10 mouse cellular contexts compared by ENCODE assay signal in genomic region chr8:83976101-83976630, GRCm38 (mm10). TPM values are rescaled to one million over a fixed set of nuclear protein-coding genes. Genes with fewer than 3 reads are reported as not detected.
A peak's percentile ranks its signal among the peaks of the same experiment; 100 is the strongest.
DNase-seq lines count a peak whose midpoint lies in the region; ATAC-seq and TF ChIP-seq lines count a peak whose summit lies in the region.
"Had no signal": no experiment of that assay in that cellular context is flagged by ENCODE, and none has a peak within 500 bp of the region (broad histone marks: within the 10 kb centered on the region; RNA-seq: fewer than 3 reads in every experiment).

No protein-coding gene starts in this region.

- no peak overlapping the region for H3K9ac ChIP-seq in intestine, postnatal 0 days (ENCODE audit: low read depth, low read length)
- H3K9ac ChIP-seq in intestine, embryonic 15.5 days: no peak overlapping the region
- H3K9ac ChIP-seq in ES-Bruce4 (ENCODE audit: low read depth, poor library complexity, severe bottlenecking): no peak overlapping the region
- H3K9ac ChIP-seq in midbrain, embryonic 11.5 days (ENCODE audit: low read length): no peak overlapping the region

- no peaks in the 10 kb centered on the region for H3K27me3 ChIP-seq in intestine, postnatal 0 days (replicated peaks; ENCODE audit: control insufficient read depth, insufficient read depth, low read length)
- H3K27me3 ChIP-seq in intestine, embryonic 15.5 days (replicated peaks): no peaks in the 10 kb centered on the region
- no peaks in the 10 kb centered on the region for H3K27me3 ChIP-seq in ES-Bruce4 (ENCODE audit: control insufficient read depth, insufficient read depth, low read length, poor library complexity, severe bottlenecking)
- H3K27me3 ChIP-seq in midbrain, embryonic 11.5 days (ENCODE audit: control insufficient read depth, insufficient read depth, low read length): no peaks in the 10 kb centered on the region

- no peaks in the 10 kb centered on the region for H3K9me3 ChIP-seq in intestine, postnatal 0 days (ENCODE audit: control insufficient read depth)
- no peaks in the 10 kb centered on the region for H3K9me3 ChIP-seq in intestine, embryonic 15.5 days
- no peaks in the 10 kb centered on the region for H3K9me3 ChIP-seq in ES-Bruce4 (replicated peaks; ENCODE audit: control insufficient read depth, insufficient read depth, low read length, poor library complexity, severe bottlenecking)
- H3K9me3 ChIP-seq in midbrain, embryonic 11.5 days (ENCODE audit: control insufficient read depth, low read length): no peaks in the 10 kb centered on the region

- no peak overlapping the region for H3K27ac ChIP-seq in intestine, postnatal 0 days (ENCODE audit: low read depth, low read length)
- H3K27ac ChIP-seq in intestine, embryonic 15.5 days: no peak overlapping the region
- H3K27ac ChIP-seq in ES-Bruce4 (ENCODE audit: insufficient read depth, low read length): no peak overlapping the region
- H3K27ac ChIP-seq in midbrain, embryonic 11.5 days (ENCODE audit: low read depth, low read length): no peak overlapping the region

- peaks cover 5% of the 10 kb centered on the region; the same call in 1 of the 2 replicates for H3K4me1 ChIP-seq in intestine, postnatal 0 days (replicated peaks; ENCODE audit: control insufficient read depth, insufficient read depth, low read length)
- peaks cover 38% of the 10 kb centered on the region for H3K4me1 ChIP-seq in intestine, embryonic 15.5 days (replicated peaks)
- H3K4me1 ChIP-seq in ES-Bruce4 (ENCODE audit: control insufficient read depth, insufficient read depth, low read length): no peaks in the 10 kb centered on the region
- H3K4me1 ChIP-seq in midbrain, embryonic 11.5 days (ENCODE audit: control insufficient read depth, insufficient read depth, low read length): peaks cover 20% of the 10 kb centered on the region

- peak; percentile 45 for DNase-seq in A20 (ENCODE audit: low read depth, low spot score)
- peak; percentile 39 for DNase-seq in lung, postnatal 10 days
- DNase-seq in ovary, postnatal 10 days (ENCODE audit: low spot score): no peak
- no peak for DNase-seq in midbrain, embryonic 11.5 days (ENCODE audit: low spot score, missing footprints)
- DNase-seq in left cerebral cortex, adult 11 months (ENCODE audit: low spot score): no peak
- DNase-seq: layer of hippocampus, postnatal 36 days had no signal

- TF ChIP-seq EP300 in ES-Bruce4 (IDR thresholded peaks at IDR 0.05; ENCODE audit: insufficient read depth, low read depth, low read length): no peak

- no peak overlapping the region for H3K4me2 ChIP-seq in intestine, postnatal 0 days (replicated peaks; ENCODE audit: low read depth)
- no peak overlapping the region for H3K4me2 ChIP-seq in intestine, embryonic 15.5 days (replicated peaks)
- no peak overlapping the region for H3K4me2 ChIP-seq in midbrain, embryonic 11.5 days

- WGBS in intestine, postnatal 0 days: 89% methylated on average over 4 of the region's 4 CpGs
- 84% methylated on average over 4 of the region's 4 CpGs for WGBS in intestine, embryonic 15.5 days
- whole genome bisulfite sequencing in midbrain, embryonic 11.5 days: 87% methylated on average over 4 of the region's 4 CpGs

- TF ChIP-seq CTCF in intestine, postnatal 0 days (IDR thresholded peaks at IDR 0.05; ENCODE audit: low read depth): peak; percentile 71
- peak; percentile 36 for TF ChIP-seq CTCF in ES-Bruce4 (IDR thresholded peaks at IDR 0.05; ENCODE audit: low read depth, low read length)

- H3K4me3 ChIP-seq in intestine, postnatal 0 days (ENCODE audit: low read depth, low read length): no peak overlapping the region
- H3K4me3 ChIP-seq in intestine, embryonic 15.5 days (replicated peaks): no peak overlapping the region
- H3K4me3 ChIP-seq in ES-Bruce4 (ENCODE audit: low read depth, low read length): no peak overlapping the region
- no peak overlapping the region for H3K4me3 ChIP-seq in midbrain, embryonic 11.5 days (ENCODE audit: low read depth, low read length)
- H3K4me3 ChIP-seq: erythroblast, embryonic 14.5 days had no signal

- TF ChIP-seq POLR2A in ES-Bruce4 (IDR thresholded peaks at IDR 0.05; ENCODE audit: insufficient read depth, low read length): no peak

- H3K36me3 ChIP-seq in intestine, postnatal 0 days (ENCODE audit: control insufficient read depth, insufficient read depth): peaks cover 6% of the 10 kb centered on the region
- H3K36me3 ChIP-seq in intestine, embryonic 15.5 days: peaks cover 6% of the 10 kb centered on the region
- peaks cover 2% of the 10 kb centered on the region; the same call in 1 of the 2 replicates for H3K36me3 ChIP-seq in ES-Bruce4 (ENCODE audit: control insufficient read depth, insufficient read depth, low read length, poor library complexity, severe bottlenecking)
- H3K36me3 ChIP-seq in midbrain, embryonic 11.5 days (ENCODE audit: control insufficient read depth, insufficient read depth, low read length): peaks cover 4% of the 10 kb centered on the region

- no peak for ATAC-seq in intestine, postnatal 0 days
- no peak for ATAC-seq in intestine, embryonic 15.5 days
- ATAC-seq in midbrain, embryonic 11.5 days (ENCODE audit: low FRiP score): no peak

RNA-seq across cellular contexts. Expression of gene Prkaca, which starts 3.4 kb away (rescaled TPM):
- polyA plus RNA-seq in intestine, postnatal 0 days (2015; fragmentation: Nextera tagmentation; extraction: Ambion mirVana): 70.7 and 72.5 TPM in 2 replicates
- 115 and 121 TPM in 2 replicates for polyA plus RNA-seq in intestine, embryonic 15.5 days (2015; fragmentation: Nextera tagmentation; extraction: Ambion mirVana)
- 51.8 and 54.1 TPM in 2 replicates for polyA plus RNA-seq in ES-Bruce4 (2011; ENCODE audit: insufficient read depth, insufficient read length, low read depth, missing spikeins)
- polyA plus RNA-seq in midbrain, embryonic 11.5 days (2014; fragmentation: Nextera tagmentation; extraction: Ambion mirVana): 139 and 156 TPM in 2 replicates

RNA-seq across cellular contexts. Expression of gene Asf1b, which starts 20.9 kb away (rescaled TPM):
- 13.8 and 16.0 TPM in 2 replicates for polyA plus RNA-seq in intestine, postnatal 0 days (2015; fragmentation: Nextera tagmentation; extraction: Ambion mirVana)
- polyA plus RNA-seq in intestine, embryonic 15.5 days (2015; fragmentation: Nextera tagmentation; extraction: Ambion mirVana): 57.8 and 60.9 TPM in 2 replicates
- 26.3 and 29.3 TPM in 2 replicates for polyA plus RNA-seq in ES-Bruce4 (2011; ENCODE audit: insufficient read depth, insufficient read length, low read depth, missing spikeins)
- polyA plus RNA-seq in midbrain, embryonic 11.5 days (2014; fragmentation: Nextera tagmentation; extraction: Ambion mirVana): 92.5 and 96.5 TPM in 2 replicates

RNA-seq across cellular contexts. Expression of gene Gm10644, which starts 21.2 kb away (rescaled TPM):
- polyA plus RNA-seq in intestine, postnatal 0 days (2015; fragmentation: Nextera tagmentation; extraction: Ambion mirVana): 0.09 and 0.12 TPM in 2 replicates
- polyA plus RNA-seq in intestine, embryonic 15.5 days (2015; fragmentation: Nextera tagmentation; extraction: Ambion mirVana): 0.44 and 0.47 TPM in 2 replicates
- polyA plus RNA-seq in ES-Bruce4 (2011; ENCODE audit: insufficient read depth, insufficient read length, low read depth, missing spikeins): 0.47 and 0.78 TPM in 2 replicates
- polyA plus RNA-seq in midbrain, embryonic 11.5 days (2014; fragmentation: Nextera tagmentation; extraction: Ambion mirVana): 0.61 and 0.81 TPM in 2 replicates
- polyA plus RNA-seq: erythroblast, embryonic 14.5 days had no signal

RNA-seq across cellular contexts. Expression of gene Samd1, which starts 21.3 kb away (rescaled TPM):
- 3.5 and 4.5 TPM in 2 replicates for polyA plus RNA-seq in intestine, postnatal 0 days (2015; fragmentation: Nextera tagmentation; extraction: Ambion mirVana)
- 8.4 and 8.7 TPM in 2 replicates for polyA plus RNA-seq in intestine, embryonic 15.5 days (2015; fragmentation: Nextera tagmentation; extraction: Ambion mirVana)
- polyA plus RNA-seq in ES-Bruce4 (2011; ENCODE audit: insufficient read depth, insufficient read length, low read depth, missing spikeins): 79.7 and 95.7 TPM in 2 replicates
- 12.8 and 12.9 TPM in 2 replicates for polyA plus RNA-seq in midbrain, embryonic 11.5 days (2014; fragmentation: Nextera tagmentation; extraction: Ambion mirVana)

RNA-seq across cellular contexts. Expression of gene 1700067K01Rik, which starts 25.1 kb away (rescaled TPM):
- polyA plus RNA-seq in intestine, postnatal 0 days (2015; fragmentation: Nextera tagmentation; extraction: Ambion mirVana): 0.68 and 0.86 TPM in 2 replicates
- 0.86 and 0.87 TPM in 2 replicates for polyA plus RNA-seq in intestine, embryonic 15.5 days (2015; fragmentation: Nextera tagmentation; extraction: Ambion mirVana)
- 1.5 and 2.4 TPM in 2 replicates for polyA plus RNA-seq in ES-Bruce4 (2011; ENCODE audit: insufficient read depth, insufficient read length, low read depth, missing spikeins)
- polyA plus RNA-seq in midbrain, embryonic 11.5 days (2014; fragmentation: Nextera tagmentation; extraction: Ambion mirVana): 0.33 and 0.56 TPM in 2 replicates

Comparison
In these comparisons a context has a peak if more than half of its experiments do, and no peak if none do; other contexts are left out.
1. DNase-seq: peak in A20 (single experiment) and lung, postnatal 10 days (single experiment); none in ovary, postnatal 10 days (single experiment), midbrain, embryonic 11.5 days (single experiment) and left cerebral cortex, adult 11 months (single experiment).